11 mouse cellular contexts compared by ENCODE assay signal in genomic region chr17:34964640-34965049, GRCm38 (mm10). TPM values are rescaled to one million over a fixed set of nuclear protein-coding genes. Genes with fewer than 3 reads are reported as not detected.
DNase-seq lines count a peak whose midpoint lies in the region; ATAC-seq and TF ChIP-seq lines count a peak whose summit lies in the region.
"Had no signal": no experiment of that assay in that cellular context is flagged by ENCODE, and none has a peak within 500 bp of the region (broad histone marks: within the 10 kb centered on the region; RNA-seq: fewer than 3 reads in every experiment).

No protein-coding gene starts in this region.

- H3K79me2 ChIP-seq in liver, adult 2 months (ENCODE audit: control insufficient read depth, insufficient read depth, low read length): no peaks in the 10 kb centered on the region
- no peaks in the 10 kb centered on the region for H3K79me2 ChIP-seq in heart, adult 2 months (replicated peaks; ENCODE audit: control insufficient read depth, insufficient read depth, low read length)

- no peak for ATAC-seq in liver, embryonic 12.5 days
- no peak for ATAC-seq in limb, embryonic 14.5 days (ENCODE audit: low FRiP score, low read depth)

- no peak overlapping the region for H3K4me3 ChIP-seq in liver, adult 2 months (ENCODE audit: insufficient read depth, low read depth, low read length)
- H3K4me3 ChIP-seq in liver, embryonic 12.5 days: no peak overlapping the region
- no peak overlapping the region for H3K4me3 ChIP-seq in limb, embryonic 14.5 days (replicated peaks; ENCODE audit: low read length)
- H3K4me3 ChIP-seq in heart, adult 2 months: no peak overlapping the region
- H3K4me3 ChIP-seq: heart, embryonic 15.5 days; neural tube, embryonic 13.5 days had no signal

- peak overlapping the region; percentile 0; the same call in 1 of the 2 replicates for H3K27ac ChIP-seq in liver, adult 2 months (replicated peaks; ENCODE audit: insufficient read depth, low read depth, low read length)
- no peak overlapping the region for H3K27ac ChIP-seq in liver, embryonic 12.5 days
- H3K27ac ChIP-seq in limb, embryonic 14.5 days (replicated peaks; ENCODE audit: low read depth, low read length): no peak overlapping the region
- no peak overlapping the region; the same call in 1 of the 2 replicates for H3K27ac ChIP-seq in heart, adult 2 months
- H3K27ac ChIP-seq: heart, embryonic 15.5 days; neural tube, embryonic 13.5 days had no signal

- TF ChIP-seq EP300 in heart, adult 2 months (IDR thresholded peaks at IDR 0.05; ENCODE audit: insufficient read depth, low read depth, low read length): no peak

- H3K9me3 ChIP-seq in liver, embryonic 12.5 days (replicated peaks): no peaks in the 10 kb centered on the region
- H3K9me3 ChIP-seq in limb, embryonic 14.5 days (ENCODE audit: control insufficient read depth, low read length): no peaks in the 10 kb centered on the region
- H3K9me3 ChIP-seq: heart, embryonic 15.5 days; neural tube, embryonic 13.5 days had no signal

- DNase-seq in liver, adult 2 months (ENCODE audit: extremely low read depth, low read depth, low spot score): no peak
- peak; percentile 56 for DNase-seq in R1 (ENCODE audit: low read depth, low spot score)
- peak; percentile 94 for DNase-seq in fat pad, adult 2 months (ENCODE audit: extremely low read depth, low read depth, low spot score)
- no peak for DNase-seq in limb, embryonic 14.5 days (ENCODE audit: low spot score)
- no peak for DNase-seq in spleen, postnatal 36 days (ENCODE audit: low spot score in 2 of 2)
- no peak for DNase-seq in heart, adult 2 months
- DNase-seq in lung, postnatal 25 days (ENCODE audit: low spot score): no peak

- no peak for TF ChIP-seq POLR2A in liver, adult 2 months (IDR thresholded peaks at IDR 0.05; ENCODE audit: extremely low read depth, insufficient read depth, low read length)
- TF ChIP-seq POLR2A in limb, embryonic 14.5 days (IDR thresholded peaks at IDR 0.05; ENCODE audit: borderline replicate concordance, extremely low read depth, insufficient read depth, insufficient read length): no peak
- TF ChIP-seq POLR2A in heart, adult 2 months (IDR thresholded peaks at IDR 0.05; ENCODE audit: insufficient read depth, low read depth, low read length): no peak

- H3K27me3 ChIP-seq in liver, adult 2 months (ENCODE audit: control insufficient read depth, insufficient read depth, low read length): no peaks in the 10 kb centered on the region
- peaks cover 92% of the 10 kb centered on the region for H3K27me3 ChIP-seq in liver, embryonic 12.5 days (replicated peaks)
- peaks cover 3% of the 10 kb centered on the region; the same call in 1 of the 2 replicates for H3K27me3 ChIP-seq in limb, embryonic 14.5 days (ENCODE audit: control insufficient read depth, insufficient read depth, low read length)
- H3K27me3 ChIP-seq in heart, adult 2 months (ENCODE audit: control insufficient read depth, insufficient read depth, low read length): no peaks in the 10 kb centered on the region

- H3K4me2 ChIP-seq in liver, embryonic 12.5 days: no peak overlapping the region
- H3K4me2 ChIP-seq in limb, embryonic 14.5 days (replicated peaks; ENCODE audit: low read depth, low read length, severe bottlenecking): no peak overlapping the region
- H3K4me2 ChIP-seq: heart, embryonic 15.5 days; neural tube, embryonic 13.5 days had no signal

- TF ChIP-seq CTCF in liver, adult 2 months (IDR thresholded peaks at IDR 0.05; ENCODE audit: low read depth, low read length): no peak
- TF ChIP-seq CTCF in heart, adult 2 months (IDR thresholded peaks at IDR 0.05): no peak

- peaks cover 5% of the 10 kb centered on the region for H3K4me1 ChIP-seq in liver, adult 2 months (ENCODE audit: control insufficient read depth, insufficient read depth, low read length)
- H3K4me1 ChIP-seq in liver, embryonic 12.5 days: peaks cover 8% of the 10 kb centered on the region
- H3K4me1 ChIP-seq in limb, embryonic 14.5 days (ENCODE audit: control insufficient read depth, insufficient read depth, low read length): no peaks in the 10 kb centered on the region; the same call in 1 of the 2 replicates
- peaks cover 5% of the 10 kb centered on the region for H3K4me1 ChIP-seq in heart, adult 2 months (ENCODE audit: control insufficient read depth, insufficient read depth, low read length)

- intact Hi-C loops in heart, adult 2 months (cut with DNase I): no loop called here

- 44% methylated on average over 1 of the region's 1 CpGs for WGBS in liver, adult 2 months
- 35% methylated on average over 1 of the region's 1 CpGs for WGBS in liver, embryonic 12.5 days (ENCODE audit: insufficient replicate concordance)
- WGBS in limb, embryonic 14.5 days: 10% methylated on average over 1 of the region's 1 CpGs
- 57% methylated on average over 1 of the region's 1 CpGs for WGBS in heart, adult 2 months

- H3K9ac ChIP-seq in liver, adult 2 months (ENCODE audit: low read depth, low read length): no peak overlapping the region
- no peak overlapping the region for H3K9ac ChIP-seq in liver, embryonic 12.5 days
- 0 out of 2 replicates have a peak overlapping the region, but pooled peaks have one; percentile 26 for H3K9ac ChIP-seq in limb, embryonic 14.5 days (ENCODE audit: low read depth, low read length, severe bottlenecking)
- no peak overlapping the region for H3K9ac ChIP-seq in heart, adult 2 months (ENCODE audit: low read depth, low read length)
- H3K9ac ChIP-seq: heart, embryonic 15.5 days; neural tube, embryonic 13.5 days had no signal

- no peaks in the 10 kb centered on the region for H3K36me3 ChIP-seq in liver, adult 2 months (ENCODE audit: control insufficient read depth, insufficient read depth, low read length)
- H3K36me3 ChIP-seq in liver, embryonic 12.5 days: no peaks in the 10 kb centered on the region
- no peaks in the 10 kb centered on the region for H3K36me3 ChIP-seq in limb, embryonic 14.5 days (ENCODE audit: control insufficient read depth, insufficient read depth, low read length)
- no peaks in the 10 kb centered on the region; the same call in 1 of the 2 replicates for H3K36me3 ChIP-seq in heart, adult 2 months (ENCODE audit: control insufficient read depth, insufficient read depth, low read length)
- H3K36me3 ChIP-seq: heart, embryonic 15.5 days; neural tube, embryonic 13.5 days had no signal

RNA-seq across cellular contexts. Expression of gene Gm20481, which starts 5.1 kb away (rescaled TPM):
- not detected in 2 replicates for total RNA-seq in liver, adult 2 months (2014; rRNA removed)
- not detected in 2 replicates for polyA plus RNA-seq in liver, adult 2 months (2012; rRNA removed)
- polyA plus RNA-seq in liver, embryonic 12.5 days (2016; fragmentation: Nextera tagmentation; extraction: Ambion mirVana): 0.73 TPM in 1 of 2 replicates, not detected in the other
- not detected in 2 replicates for polyA plus RNA-seq in limb, embryonic 14.5 days (2012; rRNA removed)
- polyA plus RNA-seq in limb, embryonic 14.5 days (2014; fragmentation: Nextera tagmentation; extraction: Ambion mirVana): not detected in 2 replicates
- not detected for total RNA-seq in heart, adult 2 months (2021)
- not detected in 2 replicates for polyA plus RNA-seq in heart, adult 2 months (2012; rRNA removed)
- polyA plus RNA-seq: heart, embryonic 15.5 days; lung, embryonic 16.5 days; neural tube, embryonic 13.5 days had no signal

RNA-seq across cellular contexts. Expression of gene Hspa1b, which starts 5.6 kb away (rescaled TPM):
- total RNA-seq in liver, adult 2 months (2014; rRNA removed): 3.6 and 10.1 TPM in 2 replicates
- polyA plus RNA-seq in liver, adult 2 months (2012; rRNA removed): 10.0 and 11.2 TPM in 2 replicates
- 0.11 and 0.21 TPM in 2 replicates for polyA plus RNA-seq in liver, embryonic 12.5 days (2016; fragmentation: Nextera tagmentation; extraction: Ambion mirVana)
- polyA plus RNA-seq in limb, embryonic 14.5 days (2012; rRNA removed): 22.8 and 25.6 TPM in 2 replicates
- polyA plus RNA-seq in limb, embryonic 14.5 days (2014; fragmentation: Nextera tagmentation; extraction: Ambion mirVana): 1.6 and 2.2 TPM in 2 replicates
- total RNA-seq in heart, adult 2 months (2021): 10 to 100 TPM in 1 of 2 experiments, 1 to 10 TPM in 1; 2.9 to 11.2 TPM
- polyA plus RNA-seq in heart, adult 2 months (2012; rRNA removed): 2.0 and 6.3 TPM in 2 replicates

RNA-seq across cellular contexts. Expression of gene Hspa1a, which starts 7.3 kb away (rescaled TPM):
- 0.18 and 0.60 TPM in 2 replicates for total RNA-seq in liver, adult 2 months (2014; rRNA removed)
- 0.45 TPM in 2 replicates for polyA plus RNA-seq in liver, adult 2 months (2012; rRNA removed)
- 2.8 and 5.0 TPM in 2 replicates for polyA plus RNA-seq in liver, embryonic 12.5 days (2016; fragmentation: Nextera tagmentation; extraction: Ambion mirVana)
- polyA plus RNA-seq in limb, embryonic 14.5 days (2012; rRNA removed): 6.5 and 7.1 TPM in 2 replicates
- polyA plus RNA-seq in limb, embryonic 14.5 days (2014; fragmentation: Nextera tagmentation; extraction: Ambion mirVana): 9.5 and 9.6 TPM in 2 replicates
- 1 to 10 TPM; 3.3 to 9.8 TPM for total RNA-seq in heart, adult 2 months (2021)
- polyA plus RNA-seq in heart, adult 2 months (2012; rRNA removed): 3.0 and 5.9 TPM in 2 replicates

RNA-seq across cellular contexts. Expression of gene Hspa1l, which starts 7.9 kb away (rescaled TPM):
- total RNA-seq in liver, adult 2 months (2014; rRNA removed): 0.18 TPM in 1 of 2 replicates, not detected in the other
- 0.05 TPM in 1 of 2 replicates, not detected in the other for polyA plus RNA-seq in liver, adult 2 months (2012; rRNA removed)
- polyA plus RNA-seq in liver, embryonic 12.5 days (2016; fragmentation: Nextera tagmentation; extraction: Ambion mirVana): 0.38 and 0.49 TPM in 2 replicates
- 0.44 and 0.47 TPM in 2 replicates for polyA plus RNA-seq in limb, embryonic 14.5 days (2012; rRNA removed)
- polyA plus RNA-seq in limb, embryonic 14.5 days (2014; fragmentation: Nextera tagmentation; extraction: Ambion mirVana): 0.85 and 1.4 TPM in 2 replicates
- total RNA-seq in heart, adult 2 months (2021): 10 to 100 TPM in 1 of 2 experiments, 1 to 10 TPM in 1; 8.3 to 10.9 TPM
- polyA plus RNA-seq in heart, adult 2 months (2012; rRNA removed): 3.6 and 6.6 TPM in 2 replicates

RNA-seq across cellular contexts. Expression of gene Lsm2, which starts 17.0 kb away (rescaled TPM):
- total RNA-seq in liver, adult 2 months (2014; rRNA removed): 7.9 and 11.1 TPM in 2 replicates
- 55.1 and 63.0 TPM in 2 replicates for polyA plus RNA-seq in liver, adult 2 months (2012; rRNA removed)
- polyA plus RNA-seq in liver, embryonic 12.5 days (2016; fragmentation: Nextera tagmentation; extraction: Ambion mirVana): 202 and 215 TPM in 2 replicates
- 186 and 233 TPM in 2 replicates for polyA plus RNA-seq in limb, embryonic 14.5 days (2012; rRNA removed)
- polyA plus RNA-seq in limb, embryonic 14.5 days (2014; fragmentation: Nextera tagmentation; extraction: Ambion mirVana): 170 and 178 TPM in 2 replicates
- 10 to 100 TPM; 17.3 to 21.3 TPM for total RNA-seq in heart, adult 2 months (2021)
- polyA plus RNA-seq in heart, adult 2 months (2012; rRNA removed): 50.7 and 58.0 TPM in 2 replicates

Comparison
In these comparisons a context has a peak if more than half of its experiments do, and no peak if none do; other contexts are left out.
1. DNase-seq: peak in R1 (single experiment) and fat pad, adult 2 months (single experiment); none in liver, adult 2 months (single experiment), limb, embryonic 14.5 days (single experiment), spleen, postnatal 36 days (0 of 2), heart, adult 2 months (0 of 2) and lung, postnatal 25 days (single experiment).